Mouse (Mus musculus) heart, postnatal 14 days (tissue): ENCODE data around the gene Pim3. TPM values are rescaled to one million over a fixed set of nuclear protein-coding genes. Genes with fewer than 3 reads are reported as not detected.

ENCODE experiments used
- DNase-seq, 2 experiments: peaks; one replicate each; pipeline ENCODE4 v3.0.0; 2021 to 2022
- intact Hi-C: fragments of 180-260 bp; cut with DNase I; formaldehyde crosslinking; loops from one replicate; pipeline ENCODE4 v1.15.1; 2025
- total RNA-seq, 2 experiments: library from RNA; stranded (reverse); gene quantifications; 2 replicates each; pipeline ENCODE4 v1.2.3; 2021

Gene Pim3
- total RNA-seq, 2 experiments from 2014 or later, result 97.7 to 97.8 TPM

GRCm38 (mm10) chr15:88836031-88836430, 26.0 kb upstream of the Pim3 start:
- intact Hi-C loops, result no loop called here
- DNase-seq, result no peak

- no peak for DNase-seq
- intact Hi-C loops, result no loop called here
Observed at GRCm38 (mm10) chr15:88836571-88836970, 25.4 kb upstream of the Pim3 start.

GRCm38 (mm10) chr15:88837199-88837932, 24.6 kb upstream of the Pim3 start:
- intact Hi-C loops, result loop anchor here (1.0 kb wide), 1 partner anchor 26 kb away; no protein-coding TSS in a partner anchor
- peak; percentile 74 to 77 for DNase-seq

GRCm38 (mm10) chr15:88837977-88838376, 24.0 kb upstream of the Pim3 start:
- peak; percentile 44 to 63 for DNase-seq

GRCm38 (mm10) chr15:88839271-88839670, 22.7 kb upstream of the Pim3 start:
- intact Hi-C loops, result no loop called here
- peak; percentile 80 for DNase-seq

More at GRCm38 (mm10) chr15:88837977-88838376, 24.0 kb upstream of the Pim3 start:
- intact Hi-C loops, result loop anchor here (1.0 kb wide), 1 partner anchor 25 kb away; no protein-coding TSS in a partner anchor

GRCm38 (mm10) chr15:88840126-88840525, 21.9 kb upstream of the Pim3 start:
- peak; percentile 64 to 67 for DNase-seq
- intact Hi-C loops, result no loop called here

GRCm38 (mm10) chr15:88841160-88841559, 20.8 kb upstream of the Pim3 start:
- intact Hi-C loops, result no loop called here
- no peak for DNase-seq

GRCm38 (mm10) chr15:88841580-88842299, 20.2 kb upstream of the Pim3 start:
- intact Hi-C loops, result no loop called here
- DNase-seq, result no peak

- DNase-seq, result no peak
- intact Hi-C loops, result no loop called here
Observed at GRCm38 (mm10) chr15:88842300-88842673, 19.7 kb upstream of the Pim3 start.

- no peak for DNase-seq
- intact Hi-C loops, result no loop called here
Observed at GRCm38 (mm10) chr15:88843486-88844097, 18.4 kb upstream of the Pim3 start.

- intact Hi-C loops, result no loop called here
- DNase-seq, result no peak
Observed at GRCm38 (mm10) chr15:88844966-88845365, 17.0 kb upstream of the Pim3 start.

- DNase-seq, result no peak
- intact Hi-C loops, result no loop called here
Observed at GRCm38 (mm10) chr15:88848661-88849060, 13.3 kb upstream of the Pim3 start.

- intact Hi-C loops, result no loop called here
- DNase-seq, result no peak
Observed at GRCm38 (mm10) chr15:88849621-88850020, 12.4 kb upstream of the Pim3 start.

- intact Hi-C loops, result no loop called here
- peak; percentile 92 to 94 for DNase-seq
Observed at GRCm38 (mm10) chr15:88850146-88850826, 11.7 kb upstream of the Pim3 start.

GRCm38 (mm10) chr15:88851076-88851475, 10.9 kb upstream of the Pim3 start:
- intact Hi-C loops, result no loop called here
- DNase-seq, result peak in 1 of 2 experiments; percentile 38

GRCm38 (mm10) chr15:88851507-88852149, 10.4 kb upstream of the Pim3 start:
- intact Hi-C loops, result no loop called here
- no peak for DNase-seq

- intact Hi-C loops, result no loop called here
- no peak for DNase-seq
Observed at GRCm38 (mm10) chr15:88853106-88853505, 8.9 kb upstream of the Pim3 start.

- intact Hi-C loops, result no loop called here
- no peak for DNase-seq
Observed at GRCm38 (mm10) chr15:88854119-88854968, 7.6 kb upstream of the Pim3 start.
